Mouse (Mus musculus) small intestine, adult 2 months (tissue): ENCODE data around the gene Bcl2l13. TPM values are rescaled to one million over a fixed set of nuclear protein-coding genes. Genes with fewer than 3 reads are reported as not detected.

Experiments used
- H3K27ac ChIP-seq: fragments of 200-500 bp; 2 replicates; pipeline ENCODE4 v1.5.1; 2012; ENCODE audit warnings: low read depth, low read length, control low read depth, inconsistent platforms; ENCODE audit not compliant: insufficient read depth
- H3K27me3 ChIP-seq: fragments of 200-500 bp; 2 replicates; pipeline ENCODE4 v1.6.1; 2012; ENCODE audit warnings: mild to moderate bottlenecking, moderate library complexity, low read length, inconsistent platforms; ENCODE audit not compliant: control insufficient read depth, insufficient read depth
- H3K36me3 ChIP-seq: fragments of 200-500 bp; 2 replicates; pipeline ENCODE4 v1.6.1; 2012; ENCODE audit warnings: mild to moderate bottlenecking, low read length, control low read depth, inconsistent platforms; ENCODE audit not compliant: control insufficient read depth, insufficient read depth
- H3K4me1 ChIP-seq: fragments of 200-500 bp; 2 replicates; pipeline ENCODE4 v1.6.1; 2012; ENCODE audit warnings: low read length, inconsistent platforms, mixed read lengths; ENCODE audit not compliant: control insufficient read depth, insufficient read depth, insufficient read length
- H3K4me3 ChIP-seq: fragments of 200-500 bp; 2 replicates; pipeline ENCODE4 v1.5.1; 2012; ENCODE audit warnings: low read depth, mild to moderate bottlenecking, control low read depth, inconsistent platforms, low read length, moderate library complexity
- CTCF ChIP-seq: fragments of 200-500 bp; IDR thresholded peaks from 2 replicates; pipeline ENCODE4 v1.5.1; 2012; ENCODE audit warnings: low read depth, mild to moderate bottlenecking, control low read depth, inconsistent platforms, low read length, moderate library complexity, mixed read lengths; ENCODE audit not compliant: insufficient replicate concordance, insufficient read length; ENCODE audit errors: extremely low read depth
- POLR2A ChIP-seq: fragments of 200-500 bp; IDR thresholded peaks from 2 replicates; pipeline ENCODE4 v1.6.1; 2012; ENCODE audit warnings: low read depth, mild to moderate bottlenecking, control low read depth, inconsistent platforms, low read length, moderate library complexity
- WGBS: fragments of 180-500 bp; shearing (Covaris S2); methylation state at CpG from one replicate; pipeline ENCODE4 v1.1.7; 2018; 5-methylcytosine and 5-hydroxymethylcytosine counted together
- polyA plus RNA-seq: library from polyadenylated mRNA; depleted of rRNA; stranded (reverse); fragments of >200 nt; gene quantifications from 2 replicates; pipeline ENCODE4 v1.2.3, GENCODE M21; 2012; rRNA removed

Gene Bcl2l13
- polyA plus RNA-seq = 5.5 and 9.3 TPM in 2 replicates

DNA sequence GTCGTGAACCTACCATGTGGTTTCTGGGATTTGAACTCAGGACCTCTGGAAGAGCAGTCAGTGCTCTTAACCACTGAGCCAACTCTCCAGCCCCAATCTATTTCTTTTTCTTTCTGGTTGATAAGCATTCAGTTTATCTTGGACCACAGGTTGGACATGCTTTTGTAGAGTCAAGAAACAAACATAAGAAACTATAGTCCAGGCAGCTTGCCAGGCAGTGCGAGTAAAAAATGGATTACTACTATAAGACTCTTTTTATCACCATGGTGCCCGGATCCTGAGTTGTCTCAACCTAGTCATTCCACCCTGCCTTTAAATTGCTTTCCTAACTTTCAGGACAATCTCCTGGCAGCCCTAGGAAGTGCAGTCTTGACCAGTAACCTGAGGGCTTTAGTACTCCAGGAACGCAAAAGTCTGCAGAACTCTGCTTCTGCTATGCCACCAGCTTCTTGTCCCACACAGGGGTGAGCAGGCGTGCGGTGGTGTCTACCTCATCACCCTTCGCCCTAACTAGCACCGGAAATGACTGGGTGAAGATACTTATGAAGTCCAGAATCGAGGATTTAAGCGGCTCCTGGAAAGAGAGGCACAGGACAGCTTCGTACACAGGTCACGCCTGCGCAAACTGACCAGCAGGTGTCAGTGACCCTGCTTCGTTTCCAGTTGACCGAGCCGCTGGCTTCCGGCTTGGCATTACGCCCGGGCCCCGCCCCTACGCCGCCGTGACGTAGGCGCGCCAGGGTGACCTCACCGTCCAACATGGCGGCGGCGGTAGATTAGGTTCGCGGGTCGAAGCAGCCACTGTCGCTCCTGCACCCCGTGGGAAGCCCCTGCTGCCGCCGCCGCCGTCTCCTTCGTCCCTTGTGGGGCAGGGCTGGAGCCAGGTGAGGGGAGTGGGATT, at the start of gene Bcl2l13:
Gene Bcl2l13, plus strand, starts transcription at position 739 of the 901 bp plus-strand sequence.
- Histone ChIP-seq H3K36me3 (no peaks in the 10 kb centered on the region), H3K27ac (peak within 1 kb of the TSS; percentile 82), H3K4me1 (no peaks in the 10 kb centered on the region), H3K27me3 (no peaks in the 10 kb centered on the region), H3K4me3 (peak within 1 kb of the TSS; percentile 82)
- WGBS = under 1% methylated on average over 40 of the region's 40 CpGs
- TF ChIP-seq CTCF (peak; percentile 51), POLR2A (peak; percentile 83)

DNA sequence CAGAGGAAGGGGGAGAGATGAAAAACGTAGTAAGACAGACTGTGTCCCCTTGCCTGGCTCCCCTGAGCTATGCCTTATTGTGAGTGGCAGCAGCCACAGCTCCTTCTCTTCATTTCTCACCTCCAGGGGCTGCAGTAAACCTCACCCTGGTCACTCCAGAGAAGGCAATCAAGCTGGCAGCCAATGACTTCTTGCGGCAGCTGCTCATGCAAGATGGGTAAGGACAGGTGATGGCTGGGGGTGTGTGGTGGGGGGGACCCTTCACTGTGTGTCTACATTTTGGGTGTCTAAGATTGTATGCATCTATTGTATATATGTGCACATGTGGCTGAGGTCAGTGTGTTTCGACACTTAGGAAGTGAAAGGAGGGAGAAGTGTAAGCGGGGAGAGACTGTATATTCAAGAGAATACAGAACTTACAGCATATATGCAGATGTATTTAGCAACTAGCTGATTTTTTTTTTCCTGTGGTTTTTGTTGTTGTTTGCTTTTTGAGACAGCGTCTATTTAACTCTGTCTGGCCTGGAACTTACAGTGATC, 47.9 kb upstream of the Bcl2l13 start:
- 76% methylated on average over 5 of the region's 5 CpGs for WGBS

DNA sequence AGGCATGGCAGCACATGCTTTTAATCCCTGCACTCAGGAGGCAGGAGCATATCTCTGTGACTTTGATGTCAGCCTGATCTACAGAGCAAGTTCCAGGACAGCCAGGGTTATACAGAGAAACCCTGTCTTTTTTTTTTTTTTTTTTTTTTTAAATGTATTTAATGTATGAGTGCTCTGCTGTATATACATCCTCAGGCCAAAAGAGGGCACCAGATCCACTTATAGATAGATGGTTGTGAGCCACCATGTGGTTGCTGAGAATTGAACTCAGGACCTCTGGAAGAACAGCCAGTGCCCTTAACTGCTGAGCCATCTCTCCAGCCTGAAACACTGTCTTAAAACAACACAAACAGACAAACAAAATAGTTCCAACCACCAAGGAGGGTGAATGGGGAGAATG, 47.1 kb upstream of the Bcl2l13 start:
- Histone ChIP-seq H3K4me1 (no peaks in the 10 kb centered on the region), H3K27me3 (no peaks in the 10 kb centered on the region), H3K36me3 (peaks cover 19% of the 10 kb centered on the region), H3K27ac (no peak overlapping the region), H3K4me3 (no peak overlapping the region)
- TF ChIP-seq POLR2A (no peak), CTCF (no peak)

More for the DNA sequence above, 47.9 kb upstream of the Bcl2l13 start:
- Histone ChIP-seq H3K4me3 (no peak overlapping the region), H3K27ac (no peak overlapping the region), H3K36me3 (peaks cover 12% of the 10 kb centered on the region), H3K4me1 (no peaks in the 10 kb centered on the region), H3K27me3 (no peaks in the 10 kb centered on the region)
- TF ChIP-seq CTCF = no peak
- TF ChIP-seq POLR2A = no peak

DNA sequence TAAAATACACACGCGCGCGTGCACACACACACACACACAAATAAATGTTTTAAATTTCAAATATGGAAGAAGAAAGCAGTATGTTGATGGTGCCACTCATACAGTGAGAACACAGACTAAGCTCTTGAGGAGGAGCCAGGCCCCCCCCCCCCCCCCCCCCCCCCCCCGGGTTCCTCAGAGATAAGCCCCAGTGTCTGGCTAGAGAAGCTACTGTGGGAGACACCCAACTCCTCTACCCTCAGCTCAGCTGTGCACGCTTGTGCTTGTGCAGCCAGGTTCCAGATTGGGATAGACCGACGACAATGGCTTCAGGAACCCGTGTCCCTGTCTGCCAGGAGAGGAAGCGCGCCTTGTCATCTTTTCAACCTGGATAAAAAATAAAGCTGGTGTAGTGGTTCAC, 45.9 kb upstream of the Bcl2l13 start:
- Histone ChIP-seq H3K27me3 (no peaks in the 10 kb centered on the region), H3K36me3 (peaks cover 28% of the 10 kb centered on the region), H3K4me1 (no peaks in the 10 kb centered on the region), H3K27ac (no peak overlapping the region), H3K4me3 (no peak overlapping the region)
- TF ChIP-seq POLR2A (no peak), CTCF (no peak)
- WGBS = 83% methylated on average over 11 of the region's 11 CpGs

DNA sequence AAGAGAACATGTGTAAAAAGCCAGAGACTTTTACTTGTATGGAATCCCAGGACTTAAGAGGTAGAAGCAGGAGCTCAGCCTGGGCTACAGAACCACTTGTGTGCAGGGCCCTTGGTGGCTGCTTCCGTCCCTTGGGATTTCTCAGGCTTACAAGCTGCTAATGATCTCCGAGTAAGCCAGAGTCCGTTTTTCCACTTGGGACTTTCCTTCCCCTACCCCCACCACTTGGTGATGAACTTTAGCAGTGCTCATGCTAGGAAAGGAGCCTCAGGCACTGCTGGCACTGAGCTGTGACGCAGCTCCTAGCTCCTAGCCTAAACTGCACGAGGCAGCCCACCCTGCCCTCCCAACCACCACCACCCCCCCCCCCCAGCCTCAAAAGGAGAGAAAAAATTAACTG, 45.3 kb upstream of the Bcl2l13 start:
- TF ChIP-seq CTCF (no peak), POLR2A (no peak)
- WGBS = 82% methylated on average over 5 of the region's 5 CpGs
- H3K36me3 ChIP-seq = peaks cover 34% of the 10 kb centered on the region
- H3K27me3 ChIP-seq = no peaks in the 10 kb centered on the region
- no peak overlapping the region for H3K4me3 ChIP-seq
- H3K4me1 ChIP-seq = no peaks in the 10 kb centered on the region
- H3K27ac ChIP-seq = no peak overlapping the region

DNA sequence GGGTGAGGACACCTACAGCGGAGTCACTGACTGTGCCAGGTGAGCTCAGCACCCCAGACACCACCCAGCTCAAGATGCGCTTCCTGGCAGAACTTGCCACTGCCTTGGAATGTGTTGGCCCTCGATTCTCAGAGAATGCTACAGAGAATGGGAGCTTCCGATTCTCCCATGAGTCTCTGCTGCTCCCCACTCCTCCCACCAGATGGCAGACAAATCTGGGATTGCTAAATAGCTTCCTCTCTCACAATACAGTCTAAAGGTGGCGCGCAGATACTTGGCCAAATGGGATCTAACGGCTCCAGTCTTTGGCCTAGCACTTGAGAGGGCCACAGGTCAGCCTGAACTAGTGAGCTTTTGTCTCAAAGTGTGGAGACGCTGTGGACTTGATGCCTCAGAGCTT, 43.1 kb upstream of the Bcl2l13 start:
- Histone ChIP-seq H3K4me1 (no peaks in the 10 kb centered on the region), H3K4me3 (no peak overlapping the region), H3K27me3 (no peaks in the 10 kb centered on the region), H3K36me3 (peaks cover 54% of the 10 kb centered on the region), H3K27ac (no peak overlapping the region)
- 82% methylated on average over 8 of the region's 8 CpGs for WGBS
- no peak for TF ChIP-seq POLR2A
- no peak for TF ChIP-seq CTCF

DNA sequence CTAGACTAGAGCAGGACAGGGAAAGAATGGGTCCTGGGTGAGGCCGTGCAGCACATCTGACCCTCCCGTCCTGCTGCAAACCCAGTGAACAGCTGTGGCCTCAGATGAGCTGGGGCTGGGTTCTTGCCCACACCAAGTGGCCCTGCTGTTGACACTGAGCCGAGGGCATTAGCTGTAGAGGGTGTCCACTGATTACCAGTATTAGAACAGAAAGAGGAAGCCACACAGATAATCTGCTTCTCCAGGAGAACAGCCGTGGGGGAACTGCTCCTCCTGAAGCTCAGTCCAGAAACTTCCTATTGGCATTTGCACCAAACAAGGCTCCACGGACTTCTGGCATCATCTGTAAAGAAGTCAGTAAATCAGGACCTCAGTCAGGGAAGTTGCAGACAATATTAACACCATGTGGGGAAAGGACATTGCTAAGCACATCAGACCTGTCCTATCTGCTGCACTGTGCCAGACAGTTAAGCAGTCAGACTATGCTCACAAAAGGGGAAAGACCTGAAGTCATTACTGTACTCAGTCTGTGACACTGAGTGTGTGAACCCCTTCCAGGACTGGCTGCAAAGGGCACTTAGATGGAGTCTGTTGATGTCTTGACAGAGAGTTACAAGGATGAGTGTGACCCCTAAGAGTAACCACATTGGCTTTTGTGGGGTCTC, 40.5 kb upstream of the Bcl2l13 start:
- H3K4me3 ChIP-seq = no peak overlapping the region
- H3K4me1 ChIP-seq = no peaks in the 10 kb centered on the region
- TF ChIP-seq POLR2A = no peak
- no peak for TF ChIP-seq CTCF
- H3K27ac ChIP-seq = no peak overlapping the region
- WGBS = 76% methylated on average over 5 of the region's 5 CpGs
- no peaks in the 10 kb centered on the region for H3K27me3 ChIP-seq
- H3K36me3 ChIP-seq = peaks cover 70% of the 10 kb centered on the region
